Mouse (Mus musculus) forelimb bud, embryonic 11.5 days (tissue): ENCODE data around the gene Zfp790.
"Not testable (repeated sequence)": the region's sequence is repeated elsewhere in the genome, so short reads cannot be mapped to it uniquely, and the experiment has no call there.

Experiments
- DNase-seq: peaks from one replicate; pipeline ENCODE4 v3.0.0-alpha.2; 2012; ENCODE audit warnings: low read depth, low spot score

The Zfp790 gene

GRCm38 (mm10) chr7:29842105-29842504 is 26.2 kb downstream of the Zfp790 start:
- no peak for DNase-seq

GRCm38 (mm10) chr7:29844616-29845015 is 28.7 kb downstream of the Zfp790 start:
- no peak for DNase-seq

GRCm38 (mm10) chr7:29852831-29853218 is 36.9 kb downstream of the Zfp790 start:
- DNase-seq: no peak

GRCm38 (mm10) chr7:29853219-29853842 is 37.4 kb downstream of the Zfp790 start, which contains the start of gene Zfp940:
TSS of gene Zfp940 (minus strand) at chr7:29853669.
- peak; percentile 90 for DNase-seq

- peak; percentile 88 for DNase-seq
These were observed 43.9 kb downstream of the Zfp790 start, which contains the start of gene Zfp420 for GRCm38 (mm10) chr7:29859532-29860517. TSS of gene Zfp420 (plus strand) at chr7:29859979.

GRCm38 (mm10) chr7:29861660-29862059 is 45.7 kb downstream of the Zfp790 start:
- no peak for DNase-seq

- no peak for DNase-seq
These were observed 58.3 kb downstream of the Zfp790 start for GRCm38 (mm10) chr7:29874256-29874655.

- DNase-seq: not testable (repeated sequence)
These were observed 61.6 kb downstream of the Zfp790 start for GRCm38 (mm10) chr7:29877561-29877960.

GRCm38 (mm10) chr7:29880056-29880455 is 64.1 kb downstream of the Zfp790 start:
- DNase-seq: no peak
